Mouse (Mus musculus) kidney, adult 2 months (tissue): ENCODE measurements around the gene Gimap3.

Source experiments
- CTCF ChIP-seq: fragments of 200-500 bp; conservative IDR thresholded peaks from 2 replicates; pipeline ENCODE4 v1.5.1; 2011; ENCODE audit warnings: low read depth, mild to moderate bottlenecking, control low read depth, low read length, moderate library complexity, mixed read lengths; ENCODE audit not compliant: insufficient read depth, insufficient read length
- POLR2A ChIP-seq: fragments of 200-500 bp; IDR thresholded peaks from one replicate; pipeline ENCODE4 v1.6.1; 2011; ENCODE audit warnings: low read depth, low read length, control low read depth

- TF ChIP-seq POLR2A: no peak
- TF ChIP-seq CTCF: no peak
Observed at GRCm38 (mm10) chr6:48723468-48723867, 47.2 kb downstream of the Gimap3 start.
